Mouse (Mus musculus) intestine, embryonic 16.5 days (tissue): ENCODE data around the gene Lsm11. TPM values are rescaled to one million over a fixed set of nuclear protein-coding genes. Genes with fewer than 3 reads are reported as not detected.

Experiments used
- ATAC-seq: fragments of 200-750 bp; cut with Nextera tagmentation; 2 replicates; pipeline ENCODE4 v1.8.0; 2017; ENCODE audit warnings: moderate TSS enrichment, moderate library complexity
- H3K27ac ChIP-seq: fragments of 300-500 bp; sonication (generic); 2 replicates; pipeline ENCODE4 v1.5.1; 2014; ENCODE audit warnings: mild to moderate bottlenecking, low read length
- H3K27me3 ChIP-seq: fragments of 300-500 bp; sonication (generic); replicated peaks from 2 replicates; pipeline ENCODE4 v1.6.1; 2014; ENCODE audit warnings: low read length, control low read depth, mixed read lengths; ENCODE audit not compliant: control insufficient read depth, insufficient read depth
- H3K36me3 ChIP-seq: fragments of 300-500 bp; sonication (generic); 2 replicates; pipeline ENCODE4 v1.6.1; 2014; ENCODE audit warnings: low read length, control low read depth; ENCODE audit not compliant: control insufficient read depth, insufficient read depth
- H3K4me1 ChIP-seq: fragments of 300-500 bp; sonication (generic); 2 replicates; pipeline ENCODE4 v1.6.1; 2014; ENCODE audit warnings: low read length, control low read depth, mixed read lengths; ENCODE audit not compliant: control insufficient read depth, insufficient read depth
- H3K4me2 ChIP-seq: fragments of 300-500 bp; sonication (generic); 2 replicates; pipeline ENCODE4 v1.6.1; 2014; ENCODE audit warnings: low read depth, low read length, control low read depth
- H3K4me3 ChIP-seq: fragments of 300-500 bp; sonication (generic); 2 replicates; pipeline ENCODE4 v1.5.1; 2014; ENCODE audit warnings: mild to moderate bottlenecking, low read length
- H3K9ac ChIP-seq: fragments of 300-500 bp; sonication (generic); 2 replicates; pipeline ENCODE4 v1.6.1; 2014; ENCODE audit warnings: low read depth, low read length
- H3K9me3 ChIP-seq: fragments of 300-500 bp; sonication (generic); 2 replicates; pipeline ENCODE4 v1.6.1; 2016; ENCODE audit warnings: low read length, control low read depth; ENCODE audit not compliant: control insufficient read depth
- WGBS: fragments of 180-500 bp; shearing (Covaris S2); extraction: QIAGEN DNeasy Blood & Tissue Kit; methylation state at CpG from one replicate; pipeline ENCODE4 v1.1.7; 2014; 5-methylcytosine and 5-hydroxymethylcytosine counted together
- polyA plus RNA-seq: library from polyadenylated mRNA; unstranded; fragments of >200 nt; fragmentation: Nextera tagmentation; extraction: Ambion mirVana; gene quantifications from 2 replicates; pipeline ENCODE4 v1.2.1, GENCODE M21; 2015

Lsm11 gene
- polyA plus RNA-seq, 1 experiment from 2014 or later = 4.4 TPM

GRCm38 (mm10) chr11:45938917-45939316, 5.8 kb downstream of the Lsm11 start:
- Histone ChIP-seq H3K9ac (no peak overlapping the region), H3K27me3 (no peaks in the 10 kb centered on the region), H3K4me2 (no peak overlapping the region), H3K36me3 (peaks cover 6% of the 10 kb centered on the region; the same call in 1 of the 2 replicates), H3K4me3 (no peak overlapping the region), H3K27ac (no peak overlapping the region), H3K4me1 (peaks cover 9% of the 10 kb centered on the region), H3K9me3 (no peaks in the 10 kb centered on the region)
- ATAC-seq = no peak
- whole genome bisulfite sequencing = 92% methylated on average over 8 of the region's 8 CpGs

- Histone ChIP-seq H3K27ac (no peak overlapping the region), H3K36me3 (peaks cover 11% of the 10 kb centered on the region; the same call in 1 of the 2 replicates), H3K9me3 (no peaks in the 10 kb centered on the region), H3K4me2 (no peak overlapping the region), H3K4me3 (no peak overlapping the region), H3K4me1 (no peaks in the 10 kb centered on the region), H3K27me3 (no peaks in the 10 kb centered on the region), H3K9ac (no peak overlapping the region)
- WGBS = 93% methylated on average over 8 of the region's 8 CpGs
- no peak for ATAC-seq
Measured at GRCm38 (mm10) chr11:45937478-45937877, 7.3 kb downstream of the Lsm11 start.

- no peaks in the 10 kb centered on the region for H3K4me1 ChIP-seq
- H3K27ac ChIP-seq = no peak overlapping the region
- peaks cover 11% of the 10 kb centered on the region; the same call in 1 of the 2 replicates for H3K36me3 ChIP-seq
- 89% methylated on average over 10 of the region's 10 CpGs for WGBS
- no peak overlapping the region for H3K4me3 ChIP-seq
- no peak overlapping the region for H3K9ac ChIP-seq
- no peaks in the 10 kb centered on the region for H3K27me3 ChIP-seq
- H3K4me2 ChIP-seq = no peak overlapping the region
- ATAC-seq = no peak
- no peaks in the 10 kb centered on the region for H3K9me3 ChIP-seq
Measured at GRCm38 (mm10) chr11:45932771-45933170, 12.0 kb downstream of the Lsm11 start.

GRCm38 (mm10) chr11:45929541-45929940, 15.2 kb downstream of the Lsm11 start:
- Histone ChIP-seq H3K27ac (no peak overlapping the region), H3K4me2 (no peak overlapping the region), H3K9me3 (no peaks in the 10 kb centered on the region), H3K27me3 (no peaks in the 10 kb centered on the region), H3K36me3 (peaks cover 9% of the 10 kb centered on the region; the same call in 1 of the 2 replicates), H3K4me3 (no peak overlapping the region), H3K9ac (no peak overlapping the region), H3K4me1 (no peaks in the 10 kb centered on the region)
- ATAC-seq = no peak
- 84% methylated on average over 10 of the region's 10 CpGs for WGBS

GRCm38 (mm10) chr11:45927456-45927855, 17.3 kb downstream of the Lsm11 start:
- H3K4me2 ChIP-seq = no peak overlapping the region
- H3K9ac ChIP-seq = no peak overlapping the region
- H3K9me3 ChIP-seq = no peaks in the 10 kb centered on the region
- H3K27me3 ChIP-seq = no peaks in the 10 kb centered on the region
- no peaks in the 10 kb centered on the region for H3K4me1 ChIP-seq
- no peak overlapping the region for H3K27ac ChIP-seq
- WGBS = 61% methylated on average over 5 of the region's 5 CpGs
- no peaks in the 10 kb centered on the region for H3K36me3 ChIP-seq
- ATAC-seq = no peak
- no peak overlapping the region for H3K4me3 ChIP-seq

GRCm38 (mm10) chr11:45926640-45927082, 18.1 kb downstream of the Lsm11 start:
- WGBS = under 1% methylated on average over 9 of the region's 9 CpGs
- H3K9ac ChIP-seq = peak overlapping the region; percentile 68

GRCm38 (mm10) chr11:45925436-45925835, 19.3 kb downstream of the Lsm11 start:
- no peak overlapping the region for H3K4me3 ChIP-seq
- H3K9ac ChIP-seq = no peak overlapping the region
- no peaks in the 10 kb centered on the region for H3K9me3 ChIP-seq
- H3K4me1 ChIP-seq = no peaks in the 10 kb centered on the region
- H3K4me2 ChIP-seq = no peak overlapping the region
- no peaks in the 10 kb centered on the region for H3K36me3 ChIP-seq
- no peak overlapping the region for H3K27ac ChIP-seq
- no peak for ATAC-seq
- H3K27me3 ChIP-seq = no peaks in the 10 kb centered on the region
- WGBS = 66% methylated on average over 6 of the region's 6 CpGs

More at GRCm38 (mm10) chr11:45926640-45927082, 18.1 kb downstream of the Lsm11 start:
- peak overlapping the region; percentile 53 for H3K4me3 ChIP-seq
- H3K4me1 ChIP-seq = no peaks in the 10 kb centered on the region
- H3K27ac ChIP-seq = no peak overlapping the region
- no peaks in the 10 kb centered on the region for H3K9me3 ChIP-seq
- no peaks in the 10 kb centered on the region for H3K36me3 ChIP-seq
- H3K4me2 ChIP-seq = peak overlapping the region; percentile 67
- ATAC-seq = peak; percentile 97
- H3K27me3 ChIP-seq = no peaks in the 10 kb centered on the region

- H3K9me3 ChIP-seq = no peaks in the 10 kb centered on the region
- no peaks in the 10 kb centered on the region for H3K4me1 ChIP-seq
- H3K36me3 ChIP-seq = no peaks in the 10 kb centered on the region
- H3K27ac ChIP-seq = no peak overlapping the region
- H3K4me3 ChIP-seq = no peak overlapping the region
- peak overlapping the region; percentile 39 for H3K9ac ChIP-seq
- H3K27me3 ChIP-seq = no peaks in the 10 kb centered on the region
- WGBS = 9% methylated on average over 10 of the region's 10 CpGs
- no peak for ATAC-seq
- H3K4me2 ChIP-seq = peak overlapping the region; percentile 11; the same call in 1 of the 2 replicates
Measured at GRCm38 (mm10) chr11:45921480-45921898, 23.2 kb downstream of the Lsm11 start.

- no peak for ATAC-seq
- Histone ChIP-seq H3K27ac (no peak overlapping the region), H3K36me3 (no peaks in the 10 kb centered on the region), H3K27me3 (no peaks in the 10 kb centered on the region), H3K4me2 (0 out of 2 replicates have a peak overlapping the region, but pooled peaks have one; percentile 11), H3K4me3 (no peak overlapping the region), H3K9me3 (no peaks in the 10 kb centered on the region), H3K4me1 (no peaks in the 10 kb centered on the region), H3K9ac (no peak overlapping the region)
- WGBS = 36% methylated on average over 8 of the region's 8 CpGs
Measured at GRCm38 (mm10) chr11:45921026-45921425, 23.7 kb downstream of the Lsm11 start.

GRCm38 (mm10) chr11:45918836-45919235, 25.9 kb downstream of the Lsm11 start:
- H3K36me3 ChIP-seq = no peaks in the 10 kb centered on the region
- 78% methylated on average over 4 of the region's 4 CpGs for WGBS
- H3K4me2 ChIP-seq = no peak overlapping the region
- H3K9ac ChIP-seq = no peak overlapping the region
- H3K27me3 ChIP-seq = no peaks in the 10 kb centered on the region
- no peaks in the 10 kb centered on the region for H3K4me1 ChIP-seq
- no peak overlapping the region for H3K27ac ChIP-seq
- ATAC-seq = no peak
- H3K9me3 ChIP-seq = no peaks in the 10 kb centered on the region
- H3K4me3 ChIP-seq = no peak overlapping the region
